Mouse (Mus musculus) lung, embryonic 16.5 days (tissue): Measurements from ENCODE around the gene Nfatc4. TPM values are rescaled to one million over a fixed set of nuclear protein-coding genes. Genes with fewer than 3 reads are reported as not detected.
A peak's percentile ranks its signal among the peaks of the same experiment; 100 is the strongest.

ENCODE experiments used
- ATAC-seq: fragments of 200-750 bp; cut with Nextera tagmentation; 2 replicates; pipeline ENCODE4 v1.8.0; 2017; ENCODE audit warnings: low read depth, mild to moderate bottlenecking, moderate library complexity
- H3K27ac ChIP-seq: fragments of 300-500 bp; sonication (generic); 2 replicates; pipeline ENCODE4 v1.5.1; 2014; ENCODE audit warnings: mild to moderate bottlenecking, control low read depth, low read length
- H3K27me3 ChIP-seq: fragments of 300-500 bp; sonication (generic); 2 replicates; pipeline ENCODE4 v1.6.1; 2014; ENCODE audit warnings: low read depth, low read length, mixed read lengths; ENCODE audit not compliant: control insufficient read depth, insufficient read depth
- H3K36me3 ChIP-seq: fragments of 300-500 bp; sonication (generic); 2 replicates; pipeline ENCODE4 v1.6.1; 2014; ENCODE audit warnings: low read length; ENCODE audit not compliant: control insufficient read depth, insufficient read depth
- H3K4me1 ChIP-seq: fragments of 300-500 bp; sonication (generic); replicated peaks from 2 replicates; pipeline ENCODE4 v1.6.1; 2014; ENCODE audit warnings: low read length, mixed read lengths; ENCODE audit not compliant: control insufficient read depth, insufficient read depth
- H3K4me2 ChIP-seq: fragments of 300-500 bp; sonication (generic); 2 replicates; pipeline ENCODE4 v1.6.1; 2014; ENCODE audit warnings: low read depth, low read length, control low read depth
- H3K4me3 ChIP-seq: fragments of 300-500 bp; sonication (generic); 2 replicates; pipeline ENCODE4 v1.5.1; 2014; ENCODE audit warnings: mild to moderate bottlenecking, low read length, control low read depth
- H3K9ac ChIP-seq: fragments of 300-500 bp; sonication (generic); 2 replicates; pipeline ENCODE4 v1.6.1; 2014; ENCODE audit warnings: low read length, control low read depth
- H3K9me3 ChIP-seq: fragments of 300-500 bp; sonication (generic); 2 replicates; pipeline ENCODE4 v1.6.1; 2016; ENCODE audit warnings: low read length; ENCODE audit not compliant: control insufficient read depth
- WGBS: fragments of 180-500 bp; shearing (Covaris S2); extraction: QIAGEN DNeasy Blood & Tissue Kit; methylation state at CpG from one replicate; pipeline ENCODE4 v1.1.7; 2014; 5-methylcytosine and 5-hydroxymethylcytosine counted together
- polyA plus RNA-seq: library from polyadenylated mRNA; unstranded; fragments of >200 nt; fragmentation: Nextera tagmentation; extraction: Ambion mirVana; gene quantifications from 2 replicates; pipeline ENCODE4 v1.2.1, GENCODE M21; 2015

Nfatc4 gene
- polyA plus RNA-seq, 1 experiment from 2014 or later = 48.5 TPM

DNA sequence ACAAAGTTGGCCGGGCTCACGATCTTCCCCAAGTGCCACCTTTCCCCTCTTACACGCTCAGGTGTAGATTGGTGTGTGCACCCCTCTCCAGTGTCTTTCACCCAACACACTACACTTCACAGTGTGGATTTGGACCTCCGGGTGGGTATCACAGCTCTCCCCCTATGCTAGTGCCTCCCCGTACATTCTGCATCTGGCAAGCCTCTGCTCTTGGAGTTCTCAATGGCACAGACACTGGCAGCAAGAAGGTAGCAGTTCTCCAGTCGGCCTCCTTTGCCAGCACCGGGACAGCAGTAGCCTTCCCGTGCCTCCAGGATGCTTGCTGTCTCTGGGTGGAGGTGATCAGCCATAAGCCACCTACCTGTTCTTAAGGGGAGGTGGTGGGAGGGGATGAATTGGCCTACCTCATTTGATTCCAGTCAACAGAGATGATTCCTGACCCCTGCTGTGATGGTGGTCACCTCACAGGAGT, 50.3 kb downstream of the Nfatc4 start:
- Histone ChIP-seq H3K27me3 (no peaks in the 10 kb centered on the region), H3K36me3 (peaks cover 39% of the 10 kb centered on the region), H3K9ac (no peak overlapping the region), H3K9me3 (no peaks in the 10 kb centered on the region), H3K4me3 (no peak overlapping the region), H3K27ac (no peak overlapping the region), H3K4me2 (peak overlapping the region; percentile 49; the same call in 1 of the 2 replicates), H3K4me1 (peaks cover 18% of the 10 kb centered on the region)
- WGBS = 77% methylated on average over 8 of the region's 8 CpGs
- no peak for ATAC-seq

DNA sequence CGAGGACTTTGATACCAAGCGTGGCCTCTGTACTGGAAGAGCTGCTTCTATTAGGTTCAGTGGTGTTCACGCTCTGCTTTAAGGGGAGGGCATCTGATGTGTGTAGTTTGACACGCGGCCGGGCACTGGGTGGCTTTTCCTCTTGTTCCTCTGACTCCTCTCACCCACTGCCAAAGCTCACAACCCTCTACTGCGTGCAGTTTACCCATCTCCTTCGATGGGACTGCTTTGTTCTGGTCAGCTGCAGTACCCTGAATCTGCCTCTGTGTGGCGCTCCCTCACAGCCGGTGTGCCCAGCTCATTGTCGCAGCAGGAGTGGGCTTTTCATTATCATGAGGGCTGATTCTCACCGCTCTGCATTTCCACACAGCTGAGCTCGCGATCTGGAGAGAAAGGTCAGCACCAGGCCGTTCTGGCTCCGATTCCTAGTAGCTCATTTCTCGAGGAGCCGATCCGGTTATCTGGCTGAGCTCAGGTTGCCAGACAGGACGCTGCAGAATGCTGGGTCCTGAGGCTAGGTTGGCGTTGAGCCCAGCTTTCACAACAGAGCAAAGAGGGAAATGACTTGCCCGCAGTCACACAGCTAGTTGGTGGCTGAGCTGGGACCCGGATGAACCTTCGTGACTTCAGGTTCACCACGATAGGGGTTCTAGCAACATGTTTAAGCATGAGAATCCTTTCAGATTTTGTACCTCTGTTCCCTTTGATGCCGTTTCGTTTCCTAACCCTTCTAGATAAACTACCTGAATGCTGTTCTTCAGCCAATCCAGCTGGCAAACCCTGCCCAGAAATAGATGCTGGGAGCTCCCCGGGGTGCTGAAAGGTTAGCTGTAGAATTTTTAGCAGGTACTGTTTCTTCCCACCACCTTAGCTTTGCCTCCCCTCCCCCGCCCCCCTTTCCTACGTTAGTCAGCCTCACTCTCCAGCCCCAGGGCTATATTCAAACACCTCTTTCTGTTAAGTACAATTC, 51.1 kb downstream of the Nfatc4 start:
- Histone ChIP-seq H3K9ac (peak overlapping the region; percentile 40), H3K27me3 (no peaks in the 10 kb centered on the region), H3K4me3 (peak overlapping the region; percentile 28), H3K9me3 (no peaks in the 10 kb centered on the region), H3K36me3 (peaks cover 32% of the 10 kb centered on the region), H3K4me1 (peaks cover 23% of the 10 kb centered on the region), H3K4me2 (peak overlapping the region; percentile 49), H3K27ac (no peak overlapping the region)
- WGBS = 11% methylated on average over 30 of the region's 30 CpGs
- peak; percentile 43 for ATAC-seq

DNA sequence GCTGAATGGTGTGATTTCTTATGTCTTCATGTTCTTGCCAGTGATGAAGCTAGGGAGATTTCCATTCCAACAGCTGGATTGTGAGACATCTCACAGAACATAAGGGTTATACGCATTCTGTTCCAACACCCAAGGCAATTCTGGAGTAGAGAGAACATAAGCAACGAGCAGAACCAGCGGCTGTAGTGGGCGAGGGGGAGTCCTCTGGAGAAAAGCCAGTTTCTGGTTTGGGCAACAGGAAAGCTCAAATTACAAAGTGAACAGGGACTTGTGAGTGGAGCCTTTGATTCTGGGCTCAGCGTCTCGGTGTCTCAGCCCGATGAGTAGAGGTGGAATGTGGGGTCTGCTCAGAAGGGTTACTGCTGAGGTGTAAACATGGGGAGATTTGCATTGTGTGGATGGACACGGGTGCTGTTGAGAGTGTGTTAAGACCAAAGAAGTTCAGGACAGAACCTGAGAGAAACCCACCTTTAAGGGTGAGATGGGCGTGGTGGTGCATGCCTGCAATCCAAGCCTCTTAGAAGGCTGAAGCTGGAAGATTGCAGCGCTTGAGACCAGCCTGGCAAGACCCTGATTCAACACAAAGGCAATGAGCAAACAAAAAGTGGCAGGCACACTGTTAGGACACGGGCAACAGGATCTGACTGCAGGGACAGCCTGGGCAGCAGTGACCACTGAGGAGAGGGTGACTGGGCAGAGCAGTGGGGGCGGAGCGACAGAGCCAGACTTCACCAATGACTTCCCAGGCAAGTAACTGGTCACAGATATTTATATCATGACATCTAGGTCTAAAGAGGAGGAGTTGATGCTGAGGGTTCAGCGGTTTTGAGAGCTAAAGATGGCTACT, 54.7 kb downstream of the Nfatc4 start:
- peak; percentile 60 for ATAC-seq
- H3K27ac ChIP-seq = peak overlapping the region; percentile 71
- peaks cover 26% of the 10 kb centered on the region for H3K4me1 ChIP-seq
- peak overlapping the region; percentile 18; the same call in 1 of the 2 replicates for H3K4me3 ChIP-seq
- H3K9ac ChIP-seq = peak overlapping the region; percentile 47
- no peaks in the 10 kb centered on the region for H3K27me3 ChIP-seq
- H3K36me3 ChIP-seq = peaks cover 2% of the 10 kb centered on the region
- no peaks in the 10 kb centered on the region for H3K9me3 ChIP-seq
- WGBS = 12% methylated on average over 14 of the region's 14 CpGs
- H3K4me2 ChIP-seq = peak overlapping the region; percentile 53

DNA sequence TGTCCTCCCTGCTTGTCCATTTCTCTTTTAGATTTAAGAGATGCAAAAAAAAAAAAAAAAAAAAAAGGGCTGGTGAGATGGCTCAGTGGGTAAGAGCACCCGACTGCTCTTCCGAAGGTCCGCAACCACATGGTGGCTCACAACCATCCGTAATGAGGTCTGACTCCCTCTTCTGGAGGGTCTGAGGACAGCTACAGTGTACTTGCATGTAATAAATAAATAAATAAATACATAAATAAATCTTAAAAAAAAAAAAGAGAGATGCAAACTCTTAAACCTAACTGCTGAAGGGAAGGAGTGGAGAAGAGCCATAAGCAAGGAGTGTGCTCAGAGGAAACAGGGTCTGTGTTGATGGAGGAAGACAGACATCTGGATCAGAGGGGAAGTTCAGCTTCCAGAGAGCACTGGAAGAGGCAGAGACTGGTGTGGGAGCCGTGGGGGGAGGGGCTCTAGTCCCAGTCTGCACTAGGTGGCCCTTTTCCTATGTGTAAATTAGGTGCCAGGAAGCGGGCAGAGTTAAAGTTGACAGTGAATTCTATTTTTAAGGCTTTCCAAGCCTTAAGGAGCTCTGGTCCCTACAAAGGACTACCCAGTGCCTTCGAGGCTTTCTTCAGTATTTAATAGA, 55.5 kb downstream of the Nfatc4 start:
- no peaks in the 10 kb centered on the region for H3K36me3 ChIP-seq
- no peak overlapping the region for H3K4me3 ChIP-seq
- H3K4me1 ChIP-seq = peaks cover 24% of the 10 kb centered on the region
- H3K9me3 ChIP-seq = no peaks in the 10 kb centered on the region
- H3K4me2 ChIP-seq = peak overlapping the region; percentile 53
- 11% methylated on average over 7 of the region's 7 CpGs for WGBS
- H3K9ac ChIP-seq = no peak overlapping the region
- ATAC-seq = peak; percentile 35; the same call in 1 of the 2 replicates
- peak overlapping the region; percentile 71; the same call in 1 of the 2 replicates for H3K27ac ChIP-seq
- H3K27me3 ChIP-seq = no peaks in the 10 kb centered on the region

DNA sequence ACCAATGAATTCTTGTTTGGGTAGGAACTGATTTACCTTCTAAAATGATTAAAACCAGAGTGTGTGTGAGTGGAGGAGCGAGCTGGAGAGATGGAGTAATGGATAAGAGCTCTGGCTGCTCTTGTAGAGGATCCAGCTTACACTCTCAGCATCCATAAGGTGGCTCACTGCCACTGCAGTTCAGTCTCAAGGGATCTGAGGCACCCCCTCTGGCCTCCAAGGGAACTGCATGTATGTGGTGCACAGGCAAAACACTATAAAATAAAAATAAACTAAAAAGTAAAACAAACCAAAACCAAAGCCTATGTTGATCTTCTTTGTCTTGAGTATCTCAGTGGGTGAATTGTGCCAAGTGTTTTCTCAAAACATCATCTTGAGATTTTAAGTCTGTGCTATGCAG, 56.7 kb downstream of the Nfatc4 start:
- H3K9me3 ChIP-seq = no peaks in the 10 kb centered on the region
- H3K4me2 ChIP-seq = no peak overlapping the region
- no peaks in the 10 kb centered on the region for H3K36me3 ChIP-seq
- no peaks in the 10 kb centered on the region for H3K27me3 ChIP-seq
- ATAC-seq = no peak
- H3K4me1 ChIP-seq = peaks cover 25% of the 10 kb centered on the region
- H3K9ac ChIP-seq = no peak overlapping the region
- H3K27ac ChIP-seq = no peak overlapping the region
- WGBS = 9% methylated on average over 1 of the region's 1 CpGs
- H3K4me3 ChIP-seq = no peak overlapping the region

DNA sequence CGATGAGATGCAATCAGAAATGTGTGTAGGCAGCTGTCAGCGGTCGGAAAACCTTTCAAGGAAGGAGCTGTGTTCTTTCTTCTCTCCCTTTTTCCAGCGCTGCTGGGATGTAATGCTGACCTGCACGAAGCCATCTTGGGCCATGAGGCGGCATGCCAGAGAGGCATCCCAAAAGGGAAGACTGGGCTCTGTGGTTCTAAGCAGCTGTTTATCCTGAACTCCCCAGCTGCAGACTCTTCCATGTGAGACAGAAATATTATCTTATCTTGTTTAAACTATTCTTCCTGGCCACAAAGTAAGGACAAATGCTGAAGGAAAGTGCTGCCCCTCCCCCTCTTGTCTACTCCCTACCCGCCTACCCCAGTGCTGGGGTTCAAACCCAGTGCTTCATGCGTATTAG, 58.0 kb downstream of the Nfatc4 start:
- no peak for ATAC-seq
- Histone ChIP-seq H3K4me2 (no peak overlapping the region), H3K27ac (no peak overlapping the region), H3K36me3 (no peaks in the 10 kb centered on the region), H3K4me1 (peaks cover 26% of the 10 kb centered on the region), H3K9ac (no peak overlapping the region), H3K4me3 (no peak overlapping the region), H3K9me3 (no peaks in the 10 kb centered on the region), H3K27me3 (no peaks in the 10 kb centered on the region)
- 60% methylated on average over 8 of the region's 8 CpGs for WGBS

DNA sequence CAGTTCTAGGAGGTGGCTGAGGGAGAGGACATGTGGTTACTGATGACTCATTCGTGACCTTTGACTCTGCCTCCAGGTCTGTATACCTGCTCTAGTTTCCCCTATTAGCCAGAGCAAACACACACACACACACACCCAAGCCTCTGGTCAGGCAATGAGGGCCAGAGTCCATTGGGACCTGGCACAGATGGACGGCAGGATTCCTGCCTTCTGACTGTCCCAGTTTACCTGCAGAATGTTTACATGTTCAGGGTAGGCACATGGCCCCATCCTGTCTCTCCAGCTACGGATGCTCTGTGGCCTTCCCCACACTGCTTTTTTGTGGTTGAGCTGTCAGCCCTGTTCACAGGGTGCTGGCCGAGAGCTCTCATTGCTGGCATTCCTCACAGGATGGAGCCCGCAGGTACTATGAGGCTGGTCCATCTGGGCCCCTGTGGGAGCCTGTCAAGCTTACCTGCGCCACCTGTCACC, 59.3 kb downstream of the Nfatc4 start:
- H3K27me3 ChIP-seq = no peaks in the 10 kb centered on the region
- no peaks in the 10 kb centered on the region for H3K9me3 ChIP-seq
- no peak overlapping the region for H3K9ac ChIP-seq
- no peak overlapping the region for H3K27ac ChIP-seq
- H3K4me2 ChIP-seq = no peak overlapping the region
- H3K36me3 ChIP-seq = peaks cover under 1% of the 10 kb centered on the region; the same call in 1 of the 2 replicates
- no peak for ATAC-seq
- WGBS = 53% methylated on average over 6 of the region's 6 CpGs
- no peak overlapping the region for H3K4me3 ChIP-seq
- peaks cover 36% of the 10 kb centered on the region for H3K4me1 ChIP-seq

DNA sequence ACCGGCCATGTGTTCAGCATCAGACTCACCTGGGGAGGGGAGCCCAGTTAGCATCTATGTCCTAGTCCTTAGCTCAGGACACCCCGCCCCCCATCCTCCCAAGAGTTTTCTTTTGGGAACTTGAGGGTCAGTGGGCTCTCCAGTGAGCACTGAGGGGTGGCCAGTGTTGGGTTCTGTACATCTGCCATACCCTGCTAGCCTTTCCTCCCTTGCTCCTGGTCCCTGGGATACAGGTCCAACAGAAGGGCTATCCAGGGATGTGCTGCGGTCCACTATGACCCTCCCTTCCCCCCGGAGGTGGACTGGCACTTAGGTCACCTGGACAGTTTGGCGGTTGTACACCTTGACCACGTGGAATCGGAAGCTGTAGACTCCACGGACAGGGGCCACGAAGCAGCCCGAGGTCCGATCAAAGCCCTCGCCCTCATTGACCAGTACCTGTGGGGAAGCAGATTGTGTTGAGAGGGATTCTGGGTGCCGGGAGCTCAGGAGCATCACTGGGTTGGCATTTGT, 60.3 kb downstream of the Nfatc4 start:
- Histone ChIP-seq H3K4me3 (no peak overlapping the region), H3K9me3 (no peaks in the 10 kb centered on the region), H3K4me1 (peaks cover 26% of the 10 kb centered on the region), H3K4me2 (no peak overlapping the region), H3K9ac (no peak overlapping the region), H3K27me3 (no peaks in the 10 kb centered on the region), H3K36me3 (peaks cover 11% of the 10 kb centered on the region), H3K27ac (no peak overlapping the region)
- WGBS = 90% methylated on average over 13 of the region's 13 CpGs
- ATAC-seq = no peak
